Mouse (Mus musculus) megakaryocyte, embryonic 14.5 days (primary cell): ENCODE data around the gene Fam129b.

ENCODE experiments used
- FLI1 ChIP-seq: IDR thresholded peaks from 2 replicates; pipeline ENCODE4 v1.6.1; 2012; ENCODE audit warnings: low read length, inconsistent platforms, mixed read lengths
- GATA1 ChIP-seq: IDR thresholded peaks from 3 replicates; pipeline ENCODE4 v1.6.1; 2012; ENCODE audit warnings: mixed read lengths, low read length, inconsistent platforms, borderline replicate concordance

GRCm38 (mm10) chr2:32875675-32876489 is at the start of gene Fam129b:
- TF ChIP-seq GATA1 (no peak), FLI1 (no peak)
